Mouse (Mus musculus): ENCODE measurements around the gene Poldip3. TPM values are rescaled to one million over a fixed set of nuclear protein-coding genes. Genes with fewer than 3 reads are reported as not detected.
A peak's percentile ranks its signal among the peaks of the same experiment; 100 is the strongest.

Gene Poldip3
- polyA plus RNA-seq, 1 experiment from 2014 or later = 185 TPM

- H3K27me3 ChIP-seq (ENCODE audit: poor library complexity, severe bottlenecking) = no peaks in the 10 kb centered on the region
- 92% methylated on average over 4 of the region's 4 CpGs for WGBS
- no peaks in the 10 kb centered on the region for H3K9me3 ChIP-seq
- H3K4me3 ChIP-seq = no peak overlapping the region
- DNase-seq (ENCODE audit: extremely low spot score, low spot score) = no peak
- H3K4me1 ChIP-seq = peaks cover 24% of the 10 kb centered on the region
- H3K36me3 ChIP-seq (replicated peaks) = peaks cover 86% of the 10 kb centered on the region
- peak overlapping the region; percentile 73; the same call in 1 of the 2 replicates for H3K27ac ChIP-seq
These were observed 11.4 kb upstream of the Poldip3 start for GRCm38 (mm10) chr15:83160561-83160960.

- no peak for DNase-seq (ENCODE audit: extremely low spot score, low spot score)
- Histone ChIP-seq H3K27me3 (ENCODE audit: poor library complexity, severe bottlenecking) (no peaks in the 10 kb centered on the region), H3K4me1 (peaks cover 24% of the 10 kb centered on the region), H3K27ac (no peak overlapping the region), H3K4me3 (no peak overlapping the region), H3K36me3 (replicated peaks) (peaks cover 84% of the 10 kb centered on the region), H3K9me3 (no peaks in the 10 kb centered on the region)
- 97% methylated on average over 9 of the region's 9 CpGs for WGBS
These were observed 10.6 kb upstream of the Poldip3 start for GRCm38 (mm10) chr15:83159823-83160222.

- no peaks in the 10 kb centered on the region for H3K27me3 ChIP-seq (ENCODE audit: poor library complexity, severe bottlenecking)
- no peaks in the 10 kb centered on the region for H3K9me3 ChIP-seq
- no peak for DNase-seq (ENCODE audit: extremely low spot score, low spot score)
- peaks cover 88% of the 10 kb centered on the region for H3K36me3 ChIP-seq (replicated peaks)
- H3K4me1 ChIP-seq = peaks cover 24% of the 10 kb centered on the region
- no peak overlapping the region for H3K4me3 ChIP-seq
- H3K27ac ChIP-seq = 0 out of 2 replicates have a peak overlapping the region, but pooled peaks have one; percentile 4
- WGBS = 93% methylated on average over 7 of the region's 7 CpGs
These were observed 9.5 kb upstream of the Poldip3 start for GRCm38 (mm10) chr15:83158587-83159160.

- H3K36me3 ChIP-seq (replicated peaks) = peaks cover 89% of the 10 kb centered on the region
- H3K4me3 ChIP-seq = no peak overlapping the region
- no peaks in the 10 kb centered on the region for H3K27me3 ChIP-seq (ENCODE audit: poor library complexity, severe bottlenecking)
- no peaks in the 10 kb centered on the region for H3K9me3 ChIP-seq
- WGBS = over 99% methylated on average over 6 of the region's 6 CpGs
- H3K27ac ChIP-seq = 0 out of 2 replicates have a peak overlapping the region, but pooled peaks have one; percentile 36
- H3K4me1 ChIP-seq = peaks cover 24% of the 10 kb centered on the region
- DNase-seq (ENCODE audit: extremely low spot score, low spot score) = no peak
These were observed 8.5 kb upstream of the Poldip3 start for GRCm38 (mm10) chr15:83157667-83158064.

- DNase-seq (ENCODE audit: extremely low spot score, low spot score) = peak; percentile 64
- H3K9me3 ChIP-seq = no peaks in the 10 kb centered on the region
- peaks cover 21% of the 10 kb centered on the region for H3K4me1 ChIP-seq
- no peak overlapping the region for H3K4me3 ChIP-seq
- no peaks in the 10 kb centered on the region for H3K27me3 ChIP-seq (ENCODE audit: poor library complexity, severe bottlenecking)
- H3K27ac ChIP-seq = peak overlapping the region; percentile 36; the same call in 1 of the 2 replicates
- WGBS = 79% methylated on average over 11 of the region's 11 CpGs
- peaks cover 85% of the 10 kb centered on the region for H3K36me3 ChIP-seq (replicated peaks)
These were observed 7.9 kb upstream of the Poldip3 start for GRCm38 (mm10) chr15:83156929-83157666.

- DNase-seq (ENCODE audit: extremely low spot score, low spot score) = no peak
- no peaks in the 10 kb centered on the region for H3K9me3 ChIP-seq
- no peak overlapping the region for H3K4me3 ChIP-seq
- H3K36me3 ChIP-seq (replicated peaks) = peaks cover 72% of the 10 kb centered on the region
- no peak overlapping the region for H3K27ac ChIP-seq
- peaks cover 9% of the 10 kb centered on the region for H3K4me1 ChIP-seq
- 85% methylated on average over 6 of the region's 6 CpGs for WGBS
- H3K27me3 ChIP-seq (ENCODE audit: poor library complexity, severe bottlenecking) = no peaks in the 10 kb centered on the region
These were observed 6.7 kb upstream of the Poldip3 start for GRCm38 (mm10) chr15:83155672-83156419.

GRCm38 (mm10) chr15:83154309-83154708 is 5.1 kb upstream of the Poldip3 start:
- peaks cover 9% of the 10 kb centered on the region for H3K4me1 ChIP-seq
- no peaks in the 10 kb centered on the region for H3K9me3 ChIP-seq
- DNase-seq (ENCODE audit: extremely low spot score, low spot score) = no peak
- no peak overlapping the region for H3K27ac ChIP-seq
- no peaks in the 10 kb centered on the region for H3K27me3 ChIP-seq (ENCODE audit: poor library complexity, severe bottlenecking)
- 96% methylated on average over 7 of the region's 7 CpGs for WGBS
- H3K4me3 ChIP-seq = no peak overlapping the region
- H3K36me3 ChIP-seq (replicated peaks) = peaks cover 57% of the 10 kb centered on the region

GRCm38 (mm10) chr15:83150694-83151093 is 1.5 kb upstream of the Poldip3 start:
- Histone ChIP-seq H3K4me3 (no peak overlapping the region), H3K9me3 (no peaks in the 10 kb centered on the region)
- 90% methylated on average over 4 of the region's 4 CpGs for WGBS

GRCm38 (mm10) chr15:83150073-83150442 is 874 bp upstream of the Poldip3 start:
- DNase-seq (ENCODE audit: extremely low spot score, low spot score) = no peak
- Histone ChIP-seq H3K4me1 (peaks cover 15% of the 10 kb centered on the region), H3K36me3 (replicated peaks) (peaks cover 48% of the 10 kb centered on the region), H3K27ac (peak overlapping the region; percentile 98), H3K4me3 (peak overlapping the region; percentile 92), H3K27me3 (ENCODE audit: poor library complexity, severe bottlenecking) (no peaks in the 10 kb centered on the region), H3K9me3 (no peaks in the 10 kb centered on the region)
- WGBS = 36% methylated on average over 3 of the region's 3 CpGs

More at GRCm38 (mm10) chr15:83150694-83151093, 1.5 kb upstream of the Poldip3 start:
- H3K27me3 ChIP-seq (ENCODE audit: poor library complexity, severe bottlenecking) = no peaks in the 10 kb centered on the region
- DNase-seq (ENCODE audit: extremely low spot score, low spot score) = no peak
- H3K4me1 ChIP-seq = peaks cover 15% of the 10 kb centered on the region
- H3K27ac ChIP-seq = no peak overlapping the region
- peaks cover 45% of the 10 kb centered on the region for H3K36me3 ChIP-seq (replicated peaks)

- 0% methylated on average over 41 of the region's 41 CpGs for WGBS
- H3K4me3 ChIP-seq = peak overlapping the region; percentile 92
- DNase-seq (ENCODE audit: extremely low spot score, low spot score) = no peak
- H3K27me3 ChIP-seq (ENCODE audit: poor library complexity, severe bottlenecking) = no peaks in the 10 kb centered on the region
- H3K9me3 ChIP-seq = no peaks in the 10 kb centered on the region
- peaks cover 15% of the 10 kb centered on the region for H3K4me1 ChIP-seq
- peak overlapping the region; percentile 98 for H3K27ac ChIP-seq
- peaks cover 52% of the 10 kb centered on the region for H3K36me3 ChIP-seq (replicated peaks)
These were observed 386 bp downstream of the Poldip3 start for GRCm38 (mm10) chr15:83148801-83149195.

GRCm38 (mm10) chr15:83148395-83148794 is 789 bp downstream of the Poldip3 start:
- no peaks in the 10 kb centered on the region for H3K9me3 ChIP-seq
- H3K4me3 ChIP-seq = peak overlapping the region; percentile 92
- H3K4me1 ChIP-seq = peaks cover 17% of the 10 kb centered on the region
- H3K36me3 ChIP-seq (replicated peaks) = peaks cover 48% of the 10 kb centered on the region
- H3K27me3 ChIP-seq (ENCODE audit: poor library complexity, severe bottlenecking) = no peaks in the 10 kb centered on the region
- WGBS = 4% methylated on average over 21 of the region's 21 CpGs
- H3K27ac ChIP-seq = peak overlapping the region; percentile 98
- DNase-seq (ENCODE audit: extremely low spot score, low spot score) = no peak

GRCm38 (mm10) chr15:83145541-83145940 is 3.6 kb downstream of the Poldip3 start:
- peaks cover 32% of the 10 kb centered on the region for H3K4me1 ChIP-seq
- WGBS = 91% methylated on average over 6 of the region's 6 CpGs
- H3K9me3 ChIP-seq = no peaks in the 10 kb centered on the region
- no peak overlapping the region for H3K4me3 ChIP-seq
- H3K27ac ChIP-seq = no peak overlapping the region
- H3K27me3 ChIP-seq (ENCODE audit: poor library complexity, severe bottlenecking) = no peaks in the 10 kb centered on the region
- no peak for DNase-seq (ENCODE audit: extremely low spot score, low spot score)
- H3K36me3 ChIP-seq (replicated peaks) = peaks cover 63% of the 10 kb centered on the region

GRCm38 (mm10) chr15:83142861-83143260 is 6.3 kb downstream of the Poldip3 start:
- H3K27ac ChIP-seq = no peak overlapping the region
- peaks cover 23% of the 10 kb centered on the region for H3K4me1 ChIP-seq

More at GRCm38 (mm10) chr15:83142861-83143260, 6.3 kb downstream of the Poldip3 start:
- Histone ChIP-seq H3K4me3 (no peak overlapping the region), H3K9me3 (no peaks in the 10 kb centered on the region), H3K36me3 (replicated peaks) (peaks cover 81% of the 10 kb centered on the region), H3K27me3 (ENCODE audit: poor library complexity, severe bottlenecking) (no peaks in the 10 kb centered on the region)
- DNase-seq (ENCODE audit: extremely low spot score, low spot score) = no peak
- 69% methylated on average over 5 of the region's 5 CpGs for WGBS

All from forebrain, embryonic 10.5 days (tissue).